Mouse (Mus musculus): ENCODE measurements around the gene Pde4d. TPM values are rescaled to one million over a fixed set of nuclear protein-coding genes. Genes with fewer than 3 reads are reported as not detected.

The Pde4d gene
- polyA plus RNA-seq, 1 experiment from 2014 or later = 13.6 TPM

GRCm38 (mm10) chr13:109683001-109683400 is 1233.3 kb downstream of the Pde4d start:
- H3K9ac ChIP-seq (ENCODE audit: low read depth, low read length) = no peak overlapping the region
- DNase-seq (ENCODE audit: low spot score) (no peak), ATAC-seq (ENCODE audit: low read depth) (no peak)
- no peak overlapping the region for H3K27ac ChIP-seq (replicated peaks; ENCODE audit: low read depth, low read length)
- no peak overlapping the region for H3K4me2 ChIP-seq (ENCODE audit: low read depth, low read length)
- H3K4me3 ChIP-seq (ENCODE audit: low read depth, low read length) = no peak overlapping the region
- H3K9me3 ChIP-seq (ENCODE audit: control insufficient read depth, low read length) = no peaks in the 10 kb centered on the region
- H3K4me1 ChIP-seq (ENCODE audit: control insufficient read depth, insufficient read depth, low read length) = peaks cover 4% of the 10 kb centered on the region; the same call in 1 of the 2 replicates
- no peaks in the 10 kb centered on the region for H3K27me3 ChIP-seq (replicated peaks; ENCODE audit: control insufficient read depth, insufficient read depth, low read length)
- WGBS = 78% methylated on average over 10 of the region's 10 CpGs
- H3K36me3 ChIP-seq (ENCODE audit: control insufficient read depth, insufficient read depth, low read length) = no peaks in the 10 kb centered on the region

GRCm38 (mm10) chr13:109684985-109685295 is 1235.2 kb downstream of the Pde4d start:
- ATAC-seq (ENCODE audit: low read depth) (no peak), DNase-seq (ENCODE audit: low spot score) (no peak)
- Histone ChIP-seq H3K9ac (ENCODE audit: low read depth, low read length) (peak overlapping the region; percentile 69; the same call in 1 of the 2 replicates), H3K36me3 (ENCODE audit: control insufficient read depth, insufficient read depth, low read length) (no peaks in the 10 kb centered on the region), H3K27ac (replicated peaks; ENCODE audit: low read depth, low read length) (no peak overlapping the region), H3K4me1 (ENCODE audit: control insufficient read depth, insufficient read depth, low read length) (peaks cover 4% of the 10 kb centered on the region; the same call in 1 of the 2 replicates), H3K9me3 (ENCODE audit: control insufficient read depth, low read length) (no peaks in the 10 kb centered on the region), H3K27me3 (replicated peaks; ENCODE audit: control insufficient read depth, insufficient read depth, low read length) (no peaks in the 10 kb centered on the region), H3K4me2 (ENCODE audit: low read depth, low read length) (peak overlapping the region; percentile 84), H3K4me3 (ENCODE audit: low read depth, low read length) (peak overlapping the region; percentile 50)
- 22% methylated on average over 3 of the region's 3 CpGs for WGBS

DNA sequence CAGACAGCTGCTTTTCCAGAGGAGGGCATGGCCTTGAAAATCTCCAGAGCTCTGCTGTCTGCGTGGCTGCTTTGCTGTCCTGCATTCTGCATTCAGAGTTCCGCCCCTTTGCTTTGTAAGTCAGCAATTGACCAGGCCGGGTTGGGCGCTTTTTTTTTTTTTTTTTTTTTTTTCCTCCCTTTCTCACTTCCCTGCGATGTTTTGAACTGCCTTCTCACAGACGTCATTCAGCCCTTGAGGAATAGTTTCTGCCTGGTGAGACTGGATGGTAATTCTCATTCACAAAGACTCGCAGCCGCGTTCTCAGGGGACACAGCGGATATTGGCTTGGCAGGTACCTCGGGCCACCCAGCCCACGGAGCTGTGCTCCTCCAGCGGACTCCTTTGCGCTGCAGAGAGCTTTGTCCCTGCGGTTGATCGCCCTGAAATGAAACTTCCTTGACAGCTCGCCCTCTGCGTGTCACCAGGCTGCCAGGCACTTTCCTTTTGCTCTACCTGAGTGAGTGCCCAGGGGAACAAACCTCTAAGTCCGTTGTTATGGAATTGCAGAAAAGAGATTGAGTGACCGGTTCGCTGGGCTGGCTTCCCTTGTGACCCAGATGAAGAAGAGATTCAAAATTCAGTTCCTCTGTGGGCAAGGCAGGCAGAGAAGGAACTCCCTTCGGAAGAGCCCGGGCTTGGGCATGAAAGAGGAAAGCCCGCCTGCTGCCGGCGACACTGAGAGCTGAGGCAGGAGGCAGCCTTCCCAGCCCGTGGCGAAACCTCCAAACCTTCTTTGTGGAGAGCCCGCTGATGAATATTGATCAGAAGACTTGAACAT is 1235.8 kb downstream of the Pde4d start:
- peaks cover 4% of the 10 kb centered on the region; the same call in 1 of the 2 replicates for H3K4me1 ChIP-seq (ENCODE audit: control insufficient read depth, insufficient read depth, low read length)
- peak overlapping the region; percentile 84 for H3K4me2 ChIP-seq (ENCODE audit: low read depth, low read length)
- no peaks in the 10 kb centered on the region for H3K27me3 ChIP-seq (replicated peaks; ENCODE audit: control insufficient read depth, insufficient read depth, low read length)
- H3K9ac ChIP-seq (ENCODE audit: low read depth, low read length) = peak overlapping the region; percentile 69
- 2% methylated on average over 29 of the region's 29 CpGs for WGBS
- peak overlapping the region; percentile 50 for H3K4me3 ChIP-seq (ENCODE audit: low read depth, low read length)
- peak; percentile 79 for ATAC-seq (ENCODE audit: low read depth)
- peak; percentile 63 for DNase-seq (ENCODE audit: low spot score)
- H3K9me3 ChIP-seq (ENCODE audit: control insufficient read depth, low read length) = no peaks in the 10 kb centered on the region
- H3K36me3 ChIP-seq (ENCODE audit: control insufficient read depth, insufficient read depth, low read length) = no peaks in the 10 kb centered on the region
- H3K27ac ChIP-seq (replicated peaks; ENCODE audit: low read depth, low read length) = peak overlapping the region; percentile 30; the same call in 1 of the 2 replicates

DNA sequence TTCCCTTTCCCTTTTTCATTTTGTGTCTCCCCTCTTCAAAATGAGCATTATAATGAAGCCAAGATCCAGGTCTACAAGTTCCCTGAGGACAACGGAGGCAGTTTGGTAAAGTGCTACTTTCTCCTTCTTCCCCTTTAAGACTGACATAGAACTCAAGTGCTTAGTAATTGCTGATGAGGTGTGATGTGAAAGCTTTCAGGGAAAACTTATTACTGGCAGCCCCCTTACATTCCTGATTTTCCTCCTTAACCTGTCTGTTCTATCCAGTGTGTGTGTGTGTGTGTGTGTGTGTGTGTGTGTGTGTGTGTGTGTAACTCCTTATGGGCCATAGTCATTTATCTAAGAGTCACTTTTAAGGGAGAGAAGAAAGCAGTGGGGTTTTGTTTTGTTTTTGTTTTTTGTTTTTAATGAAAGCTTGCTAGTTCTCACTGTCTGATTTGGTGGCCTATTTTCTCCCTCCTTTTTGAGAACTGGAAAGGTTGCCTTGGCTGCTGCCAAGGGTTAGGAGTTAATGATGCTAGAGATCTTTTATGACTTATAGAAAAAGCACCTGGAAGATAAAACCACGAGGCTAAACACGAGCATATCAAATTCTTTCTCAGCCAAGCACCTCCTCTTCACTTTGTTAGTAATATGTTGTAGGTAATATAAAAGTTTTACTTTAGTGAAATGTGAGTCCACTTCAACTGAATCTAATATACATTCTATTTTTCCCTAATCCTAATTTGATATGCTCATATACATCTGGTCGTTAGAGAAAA is 1236.5 kb downstream of the Pde4d start:
- Histone ChIP-seq H3K27me3 (replicated peaks; ENCODE audit: control insufficient read depth, insufficient read depth, low read length) (no peaks in the 10 kb centered on the region), H3K4me3 (ENCODE audit: low read depth, low read length) (peak overlapping the region; percentile 50), H3K9me3 (ENCODE audit: control insufficient read depth, low read length) (no peaks in the 10 kb centered on the region), H3K27ac (replicated peaks; ENCODE audit: low read depth, low read length) (0 out of 2 replicates have a peak overlapping the region, but pooled peaks have one; percentile 30), H3K4me2 (ENCODE audit: low read depth, low read length) (peak overlapping the region; percentile 84), H3K36me3 (ENCODE audit: control insufficient read depth, insufficient read depth, low read length) (no peaks in the 10 kb centered on the region), H3K4me1 (ENCODE audit: control insufficient read depth, insufficient read depth, low read length) (peaks cover 4% of the 10 kb centered on the region; the same call in 1 of the 2 replicates), H3K9ac (ENCODE audit: low read depth, low read length) (peak overlapping the region; percentile 69; the same call in 1 of the 2 replicates)
- ATAC-seq (ENCODE audit: low read depth) (no peak; the same call in 1 of the 2 replicates), DNase-seq (ENCODE audit: low spot score) (no peak)
- WGBS = 22% methylated on average over 4 of the region's 4 CpGs

DNA sequence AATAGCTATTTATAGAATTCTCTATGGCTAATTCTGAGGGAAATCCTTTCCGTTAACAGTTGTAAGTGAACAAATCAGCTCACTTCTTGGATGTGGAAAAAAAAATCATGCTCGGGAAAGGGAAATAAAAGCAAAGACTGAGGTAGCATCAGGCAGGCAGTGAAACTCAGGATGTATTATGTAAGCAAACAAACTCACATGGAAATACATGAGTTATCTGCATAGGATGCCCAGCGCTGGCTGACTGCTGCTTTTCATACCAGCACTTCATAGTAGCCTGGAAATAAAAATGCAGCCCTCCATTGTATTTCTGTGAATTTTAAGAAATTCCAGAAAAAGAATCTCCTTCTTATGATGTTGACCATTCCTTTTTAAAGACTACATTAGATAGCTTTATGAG is 1237.2 kb downstream of the Pde4d start:
- DNase-seq (ENCODE audit: low spot score) (no peak), ATAC-seq (ENCODE audit: low read depth) (no peak)
- Histone ChIP-seq H3K27me3 (replicated peaks; ENCODE audit: control insufficient read depth, insufficient read depth, low read length) (no peaks in the 10 kb centered on the region), H3K36me3 (ENCODE audit: control insufficient read depth, insufficient read depth, low read length) (no peaks in the 10 kb centered on the region), H3K9ac (ENCODE audit: low read depth, low read length) (no peak overlapping the region), H3K4me2 (ENCODE audit: low read depth, low read length) (peak overlapping the region; percentile 84; the same call in 1 of the 2 replicates), H3K4me1 (ENCODE audit: control insufficient read depth, insufficient read depth, low read length) (peaks cover 4% of the 10 kb centered on the region; the same call in 1 of the 2 replicates), H3K27ac (replicated peaks; ENCODE audit: low read depth, low read length) (no peak overlapping the region), H3K9me3 (ENCODE audit: control insufficient read depth, low read length) (no peaks in the 10 kb centered on the region), H3K4me3 (ENCODE audit: low read depth, low read length) (no peak overlapping the region)
- 57% methylated on average over 3 of the region's 3 CpGs for WGBS

DNA sequence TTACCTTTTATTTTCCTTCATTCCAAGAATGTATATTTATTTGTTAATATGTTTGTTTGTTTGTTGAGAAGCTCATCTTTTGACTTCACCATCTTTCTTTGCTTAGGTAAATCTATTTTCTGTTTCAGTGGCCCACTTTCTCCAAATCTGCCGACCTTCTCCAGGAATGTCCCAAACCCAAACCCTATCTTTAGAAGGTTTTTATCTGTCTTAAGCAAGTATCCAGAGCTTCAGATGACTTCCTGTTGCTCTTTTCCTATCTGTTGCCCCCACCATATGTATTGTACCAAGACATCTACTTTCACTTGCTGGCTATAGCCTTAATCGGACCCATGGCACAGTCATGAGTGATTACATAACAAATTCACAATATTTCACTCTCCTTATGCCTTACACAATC is 1238.4 kb downstream of the Pde4d start:
- Histone ChIP-seq H3K4me3 (ENCODE audit: low read depth, low read length) (no peak overlapping the region), H3K9me3 (ENCODE audit: control insufficient read depth, low read length) (no peaks in the 10 kb centered on the region), H3K27me3 (replicated peaks; ENCODE audit: control insufficient read depth, insufficient read depth, low read length) (no peaks in the 10 kb centered on the region), H3K27ac (replicated peaks; ENCODE audit: low read depth, low read length) (no peak overlapping the region), H3K4me1 (ENCODE audit: control insufficient read depth, insufficient read depth, low read length) (peaks cover 4% of the 10 kb centered on the region; the same call in 1 of the 2 replicates), H3K4me2 (ENCODE audit: low read depth, low read length) (no peak overlapping the region), H3K36me3 (ENCODE audit: control insufficient read depth, insufficient read depth, low read length) (no peaks in the 10 kb centered on the region), H3K9ac (ENCODE audit: low read depth, low read length) (no peak overlapping the region)
- ATAC-seq (ENCODE audit: low read depth) = no peak
- 85% methylated on average over 2 of the region's 2 CpGs for WGBS
- DNase-seq (ENCODE audit: low spot score) = no peak

GRCm38 (mm10) chr13:109689176-109689575 is 1239.4 kb downstream of the Pde4d start:
- Histone ChIP-seq H3K27me3 (replicated peaks; ENCODE audit: control insufficient read depth, insufficient read depth, low read length) (no peaks in the 10 kb centered on the region), H3K27ac (replicated peaks; ENCODE audit: low read depth, low read length) (no peak overlapping the region), H3K9me3 (ENCODE audit: control insufficient read depth, low read length) (no peaks in the 10 kb centered on the region), H3K4me3 (ENCODE audit: low read depth, low read length) (no peak overlapping the region), H3K4me2 (ENCODE audit: low read depth, low read length) (no peak overlapping the region), H3K9ac (ENCODE audit: low read depth, low read length) (no peak overlapping the region), H3K36me3 (ENCODE audit: control insufficient read depth, insufficient read depth, low read length) (no peaks in the 10 kb centered on the region), H3K4me1 (ENCODE audit: control insufficient read depth, insufficient read depth, low read length) (peaks cover 4% of the 10 kb centered on the region; the same call in 1 of the 2 replicates)
- WGBS = 92% methylated on average over 3 of the region's 3 CpGs
- ATAC-seq (ENCODE audit: low read depth) (no peak), DNase-seq (ENCODE audit: low spot score) (no peak)

GRCm38 (mm10) chr13:109690558-109690957 is 1240.8 kb downstream of the Pde4d start:
- no peak for DNase-seq (ENCODE audit: low spot score)
- Histone ChIP-seq H3K4me2 (ENCODE audit: low read depth, low read length) (no peak overlapping the region), H3K36me3 (ENCODE audit: control insufficient read depth, insufficient read depth, low read length) (no peaks in the 10 kb centered on the region), H3K4me1 (ENCODE audit: control insufficient read depth, insufficient read depth, low read length) (no peaks in the 10 kb centered on the region), H3K9ac (ENCODE audit: low read depth, low read length) (no peak overlapping the region), H3K27me3 (replicated peaks; ENCODE audit: control insufficient read depth, insufficient read depth, low read length) (no peaks in the 10 kb centered on the region), H3K9me3 (ENCODE audit: control insufficient read depth, low read length) (no peaks in the 10 kb centered on the region), H3K27ac (replicated peaks; ENCODE audit: low read depth, low read length) (no peak overlapping the region), H3K4me3 (ENCODE audit: low read depth, low read length) (no peak overlapping the region)
- 84% methylated on average over 5 of the region's 5 CpGs for WGBS
- no peak for ATAC-seq (ENCODE audit: low read depth)

All from embryonic facial prominence, embryonic 14.5 days (tissue).